Mouse (Mus musculus) T-helper 17 cell (primary cell): ENCODE measurements at regions not wholly inside any gene's neighbourhood (a gene's known extent, or its start where the extent isn't known, plus 50 kb on each side); places are given as distances from the start of the nearest gene placed in this dataset.

Source experiments
- in situ Hi-C, 2 experiments: fragments of 300-600 bp; cut with MboI, MseI; formaldehyde crosslinking; loops; 1 replicate in 1 of 2; 2 replicates in 1 of 2; pipeline ENCODE4 v1.15.1; 2025; ENCODE audit warnings: high pct_unique_total_duplicates in 2 of 2

- in situ Hi-C loops = loop anchor here in 1 of 2 experiments (25.0 kb wide), 1 partner anchor 1285 kb away; no protein-coding TSS in a partner anchor
These were observed 380.0 kb downstream of the Gria2 start for GRCm38 (mm10) chr3:80422646-80423045.
